Mouse (Mus musculus) midbrain, embryonic 14.5 days (tissue): ENCODE measurements around the gene Rnps1. TPM values are rescaled to one million over a fixed set of nuclear protein-coding genes. Genes with fewer than 3 reads are reported as not detected.

Experiments used
- ATAC-seq: fragments of 200-750 bp; cut with Nextera tagmentation; 2 replicates; pipeline ENCODE4 v1.8.0; 2017; ENCODE audit warnings: moderate number of reproducible peaks, moderate library complexity; ENCODE audit not compliant: low FRiP score, low TSS enrichment
- DNase-seq: peaks from one replicate; pipeline ENCODE4 v3.0.0-alpha.2; 2015
- H3K27ac ChIP-seq: fragments of 300-500 bp; sonication (generic); replicated peaks from 2 replicates; pipeline ENCODE4 v1.5.1; 2014; ENCODE audit warnings: mild to moderate bottlenecking, low read depth, low read length, moderate library complexity
- H3K27me3 ChIP-seq: fragments of 300-500 bp; sonication (generic); 2 replicates; pipeline ENCODE4 v1.6.1; 2014; ENCODE audit warnings: low read length, control low read depth, mixed read lengths; ENCODE audit not compliant: control insufficient read depth, insufficient read depth
- H3K36me3 ChIP-seq: fragments of 300-500 bp; sonication (generic); 2 replicates; pipeline ENCODE4 v1.6.1; 2014; ENCODE audit warnings: low read length, control low read depth; ENCODE audit not compliant: control insufficient read depth, insufficient read depth
- H3K4me1 ChIP-seq: fragments of 300-500 bp; sonication (generic); 2 replicates; pipeline ENCODE4 v1.6.1; 2014; ENCODE audit warnings: mild to moderate bottlenecking, antibody characterized with exemption, low read length, control low read depth; ENCODE audit not compliant: control insufficient read depth, insufficient read depth
- H3K4me2 ChIP-seq: fragments of 300-500 bp; sonication (generic); 2 replicates; pipeline ENCODE4 v1.6.1; 2014; ENCODE audit warnings: mild to moderate bottlenecking, low read length, moderate library complexity
- H3K4me3 ChIP-seq: fragments of 300-500 bp; sonication (generic); replicated peaks from 2 replicates; pipeline ENCODE4 v1.5.1; 2014; ENCODE audit warnings: low read depth, low read length
- H3K9ac ChIP-seq: fragments of 300-500 bp; sonication (generic); replicated peaks from 2 replicates; pipeline ENCODE4 v1.6.1; 2014; ENCODE audit warnings: mild to moderate bottlenecking, low read length, moderate library complexity
- H3K9me3 ChIP-seq: fragments of 300-500 bp; sonication (generic); 2 replicates; pipeline ENCODE4 v1.6.1; 2016; ENCODE audit warnings: low read length, control low read depth, mixed read lengths; ENCODE audit not compliant: control insufficient read depth
- WGBS: fragments of 180-500 bp; shearing (Covaris S2); extraction: QIAGEN DNeasy Blood & Tissue Kit; methylation state at CpG from one replicate; pipeline ENCODE4 v1.1.7; 2014; 5-methylcytosine and 5-hydroxymethylcytosine counted together
- polyA plus RNA-seq: library from polyadenylated mRNA; unstranded; fragments of >200 nt; fragmentation: Nextera tagmentation; extraction: Ambion mirVana; gene quantifications from 2 replicates; pipeline ENCODE4 v1.2.1, GENCODE M21; 2014

Gene Rnps1
- polyA plus RNA-seq, 1 experiment from 2014 or later: 331 TPM

DNA sequence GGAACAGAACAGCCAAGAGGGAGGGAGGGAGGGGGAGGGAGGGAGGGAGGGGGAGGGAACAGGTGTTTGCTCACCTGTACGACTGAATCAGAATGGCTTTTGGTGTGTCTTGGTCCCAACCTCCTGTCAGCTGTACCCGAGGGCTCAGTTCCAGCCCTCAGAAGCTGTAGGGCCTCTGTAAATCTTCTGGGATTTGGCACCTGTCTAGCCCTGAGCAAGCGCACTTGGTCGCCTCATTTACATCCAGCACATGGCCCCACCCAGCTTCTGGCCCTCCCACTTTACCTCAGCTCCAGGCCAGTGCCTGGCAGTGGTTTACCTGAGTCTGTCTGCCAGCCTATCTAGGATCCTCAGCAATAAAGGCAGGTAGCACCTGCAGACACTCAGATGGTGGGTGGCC, 20.8 kb upstream of the Rnps1 start:
- no peak overlapping the region for H3K9ac ChIP-seq
- no peak for DNase-seq
- 49% methylated on average over 4 of the region's 4 CpGs for WGBS
- H3K4me1 ChIP-seq: no peaks in the 10 kb centered on the region
- no peaks in the 10 kb centered on the region for H3K9me3 ChIP-seq
- no peak overlapping the region for H3K27ac ChIP-seq
- H3K4me3 ChIP-seq: no peak overlapping the region
- peaks cover 77% of the 10 kb centered on the region for H3K36me3 ChIP-seq
- ATAC-seq: no peak
- H3K4me2 ChIP-seq: no peak overlapping the region
- H3K27me3 ChIP-seq: no peaks in the 10 kb centered on the region

DNA sequence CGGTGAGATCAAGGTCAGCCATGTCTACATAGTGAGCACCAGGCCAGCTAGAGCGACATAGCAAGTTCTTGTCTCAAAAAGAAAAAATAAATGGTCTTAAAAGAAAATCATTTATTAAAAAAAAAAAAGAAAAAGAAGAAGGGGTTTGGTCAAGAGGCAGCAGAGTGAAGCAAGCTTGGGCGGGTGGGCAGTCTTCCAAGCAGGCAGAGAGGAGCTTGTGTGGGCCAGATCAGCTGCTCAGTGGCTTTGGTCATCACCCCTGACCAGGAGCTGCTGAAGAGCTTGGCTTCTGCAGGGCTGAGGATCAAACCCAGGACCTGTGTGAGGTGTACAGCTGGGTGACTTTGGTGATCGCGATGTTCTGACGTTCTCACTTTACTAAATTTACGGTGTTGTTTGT, 19.9 kb upstream of the Rnps1 start:
- no peak for ATAC-seq
- WGBS: 94% methylated on average over 7 of the region's 7 CpGs

DNA sequence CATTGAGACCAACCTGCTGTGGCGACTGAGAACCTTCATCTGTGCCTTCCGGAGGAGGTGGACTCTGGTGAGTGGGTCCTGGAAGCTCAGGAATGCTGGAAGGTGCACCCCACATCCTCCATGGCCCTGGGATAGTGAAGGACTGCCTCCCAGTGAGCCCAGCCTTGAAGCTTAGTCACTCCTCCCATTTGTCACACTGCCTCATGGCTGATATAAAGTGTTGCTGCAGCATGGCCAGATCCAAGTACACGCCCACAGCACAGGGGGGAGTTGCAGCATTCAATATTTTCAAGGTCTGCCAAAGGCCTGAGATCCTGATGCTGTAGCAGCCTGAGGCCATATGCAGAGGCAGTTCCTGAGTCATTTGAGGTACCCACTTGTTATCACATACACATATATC, 12.0 kb upstream of the Rnps1 start:
- Histone ChIP-seq H3K4me2 (no peak overlapping the region), H3K9ac (no peak overlapping the region), H3K4me1 (no peaks in the 10 kb centered on the region), H3K4me3 (no peak overlapping the region), H3K27me3 (no peaks in the 10 kb centered on the region), H3K9me3 (no peaks in the 10 kb centered on the region), H3K27ac (no peak overlapping the region), H3K36me3 (peaks cover 90% of the 10 kb centered on the region)
- DNase-seq (no peak), ATAC-seq (no peak)
- 84% methylated on average over 3 of the region's 3 CpGs for WGBS

More for the DNA sequence above, 19.9 kb upstream of the Rnps1 start:
- no peaks in the 10 kb centered on the region for H3K9me3 ChIP-seq
- H3K27me3 ChIP-seq: no peaks in the 10 kb centered on the region
- peaks cover 80% of the 10 kb centered on the region for H3K36me3 ChIP-seq
- no peak overlapping the region for H3K9ac ChIP-seq
- DNase-seq: no peak
- H3K27ac ChIP-seq: no peak overlapping the region
- no peaks in the 10 kb centered on the region for H3K4me1 ChIP-seq
- no peak overlapping the region for H3K4me3 ChIP-seq
- no peak overlapping the region for H3K4me2 ChIP-seq

DNA sequence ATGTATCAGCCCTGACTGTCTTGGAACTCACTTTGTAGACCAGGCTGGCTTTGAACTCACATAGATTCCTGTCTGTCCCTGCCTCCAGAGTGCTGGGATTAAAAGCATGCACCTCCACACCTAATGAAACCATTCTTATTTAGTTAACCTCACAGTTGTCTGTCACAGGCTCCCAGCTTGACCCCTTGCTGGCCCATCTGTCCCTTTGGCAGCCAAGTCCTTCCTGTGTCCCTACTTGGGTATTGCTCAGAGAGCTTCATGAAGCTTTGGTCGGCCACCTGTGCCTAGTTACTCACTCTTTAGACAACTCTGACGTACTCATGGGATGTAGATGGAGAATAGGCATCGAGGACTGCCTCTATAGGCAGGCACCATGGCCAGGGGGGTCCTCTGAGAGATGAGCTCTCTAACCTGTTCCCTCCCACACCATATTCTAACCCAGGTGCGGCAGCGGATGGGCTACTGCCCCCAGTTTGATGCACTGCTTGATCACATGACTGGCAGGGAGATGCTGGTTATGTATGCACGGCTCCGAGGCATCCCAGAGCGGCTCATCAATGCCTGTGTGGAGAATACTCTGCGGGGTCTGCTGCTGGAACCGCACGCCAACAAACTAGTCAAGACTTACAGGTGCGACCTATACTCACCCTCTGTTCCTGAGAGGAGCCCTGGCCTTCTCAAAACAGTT, 7.1 kb upstream of the Rnps1 start:
- Histone ChIP-seq H3K36me3 (peaks cover 84% of the 10 kb centered on the region), H3K9me3 (no peaks in the 10 kb centered on the region), H3K27ac (no peak overlapping the region), H3K27me3 (no peaks in the 10 kb centered on the region), H3K9ac (no peak overlapping the region), H3K4me2 (no peak overlapping the region), H3K4me3 (no peak overlapping the region), H3K4me1 (no peaks in the 10 kb centered on the region)
- 88% methylated on average over 12 of the region's 12 CpGs for WGBS
- no peak for DNase-seq
- no peak for ATAC-seq

- H3K27me3 ChIP-seq: no peaks in the 10 kb centered on the region
- no peaks in the 10 kb centered on the region for H3K9me3 ChIP-seq
- H3K9ac ChIP-seq: peak overlapping the region; percentile 58
- peak overlapping the region; percentile 91 for H3K27ac ChIP-seq
- DNase-seq: peak; percentile 8
- peaks cover 13% of the 10 kb centered on the region for H3K4me1 ChIP-seq
- peak overlapping the region; percentile 65 for H3K4me2 ChIP-seq
- whole genome bisulfite sequencing: 37% methylated on average over 22 of the region's 22 CpGs
- ATAC-seq: 0 out of 2 replicates have a peak, but pooled peaks have one; percentile 9
- peak overlapping the region; percentile 94 for H3K4me3 ChIP-seq
- peaks cover 40% of the 10 kb centered on the region for H3K36me3 ChIP-seq
Observed at GRCm38 (mm10) chr17:24413557-24414211, 681 bp upstream of the Rnps1 start.

DNA sequence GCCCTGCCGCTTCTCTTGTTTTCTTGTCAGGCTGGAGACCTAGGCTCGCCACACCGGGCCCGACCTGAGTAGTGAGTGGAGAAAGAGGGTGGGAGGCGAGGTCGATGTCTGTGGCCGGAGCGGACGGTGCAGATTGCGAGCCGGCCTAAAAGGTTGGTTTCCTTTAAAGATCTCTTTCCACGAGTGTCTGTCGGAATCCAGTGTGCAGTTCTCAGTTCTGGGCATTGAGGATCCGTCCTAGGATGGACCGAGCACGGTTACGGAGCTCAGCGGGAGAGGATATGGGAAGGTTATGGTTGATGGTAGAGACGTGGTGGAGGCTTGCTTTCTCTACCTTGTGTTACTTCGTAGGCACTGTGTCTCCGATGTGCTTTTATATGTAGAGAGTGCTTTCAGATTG, 646 bp downstream of the Rnps1 start:
- Histone ChIP-seq H3K27me3 (no peaks in the 10 kb centered on the region), H3K9ac (peak overlapping the region; percentile 81), H3K4me1 (peaks cover 13% of the 10 kb centered on the region), H3K4me3 (peak overlapping the region; percentile 94), H3K27ac (peak overlapping the region; percentile 91), H3K36me3 (peaks cover 40% of the 10 kb centered on the region), H3K9me3 (no peaks in the 10 kb centered on the region), H3K4me2 (peak overlapping the region; percentile 65)
- under 1% methylated on average over 21 of the region's 21 CpGs for WGBS
- DNase-seq (no peak), ATAC-seq (no peak; the same call in none of the 2 replicates)

- Histone ChIP-seq H3K4me3 (peak overlapping the region; percentile 94; the same call in 1 of the 2 replicates), H3K36me3 (peaks cover 44% of the 10 kb centered on the region), H3K9me3 (no peaks in the 10 kb centered on the region), H3K4me2 (peak overlapping the region; percentile 65), H3K4me1 (peaks cover 13% of the 10 kb centered on the region), H3K27me3 (no peaks in the 10 kb centered on the region), H3K9ac (no peak overlapping the region), H3K27ac (no peak overlapping the region)
- WGBS: 95% methylated on average over 3 of the region's 3 CpGs
- DNase-seq: no peak
- no peak for ATAC-seq
Observed at GRCm38 (mm10) chr17:24416051-24416652, 1.8 kb downstream of the Rnps1 start.

GRCm38 (mm10) chr17:24423114-24423513, 8.7 kb downstream of the Rnps1 start:
- Histone ChIP-seq H3K4me2 (no peak overlapping the region), H3K9me3 (no peaks in the 10 kb centered on the region), H3K27ac (no peak overlapping the region), H3K27me3 (no peaks in the 10 kb centered on the region), H3K36me3 (peaks cover 72% of the 10 kb centered on the region), H3K4me1 (0 out of 2 replicates have a peak, but pooled peaks cover 4% of the 10 kb centered on the region), H3K4me3 (no peak overlapping the region), H3K9ac (no peak overlapping the region)
- 96% methylated on average over 4 of the region's 4 CpGs for WGBS
- ATAC-seq: no peak
- DNase-seq: no peak
